Mouse (Mus musculus): ENCODE measurements at regions not wholly inside any gene's neighbourhood (a gene's known extent, or its start where the extent isn't known, plus 50 kb on each side); places are given as distances from the start of the nearest gene placed in this dataset.

- DNase-seq (ENCODE audit: inconsistent ontology term), result no peak
These were observed 160.1 kb upstream of the Cttnbp2 start for GRCm38 (mm10) chr6:18674584-18675250.

- no peak for DNase-seq (ENCODE audit: inconsistent ontology term)
These were observed 162.5 kb upstream of the Cttnbp2 start for GRCm38 (mm10) chr6:18677131-18677530.

- DNase-seq (ENCODE audit: inconsistent ontology term), result no peak
These were observed 166.1 kb upstream of the Cttnbp2 start for GRCm38 (mm10) chr6:18680712-18681111.

GRCm38 (mm10) chr6:18682043-18682442 lies 166.3 kb upstream of the Lsm8 start:
- peak; percentile 50 for DNase-seq (ENCODE audit: inconsistent ontology term)

- DNase-seq (ENCODE audit: inconsistent ontology term), result peak; percentile 53
These were observed 159.6 kb upstream of the Lsm8 start for GRCm38 (mm10) chr6:18688652-18689348.

GRCm38 (mm10) chr6:18697536-18697935 lies 150.8 kb upstream of the Lsm8 start:
- DNase-seq (ENCODE audit: inconsistent ontology term), result no peak

- peak; percentile 77 for DNase-seq (ENCODE audit: inconsistent ontology term)
These were observed 149.2 kb upstream of the Lsm8 start for GRCm38 (mm10) chr6:18698989-18699728.

GRCm38 (mm10) chr6:18699729-18700386 lies 148.5 kb upstream of the Lsm8 start:
- DNase-seq (ENCODE audit: inconsistent ontology term), result no peak

- DNase-seq (ENCODE audit: inconsistent ontology term), result no peak
These were observed 137.6 kb upstream of the Lsm8 start for GRCm38 (mm10) chr6:18710763-18711162.

GRCm38 (mm10) chr6:18748859-18749258 lies 99.5 kb upstream of the Lsm8 start:
- no peak for DNase-seq (ENCODE audit: inconsistent ontology term)

GRCm38 (mm10) chr6:18764536-18764935 lies 83.8 kb upstream of the Lsm8 start:
- no peak for DNase-seq (ENCODE audit: inconsistent ontology term)

- DNase-seq (ENCODE audit: inconsistent ontology term), result no peak
These were observed 53.0 kb upstream of the Lsm8 start for GRCm38 (mm10) chr6:18795390-18795789.

- DNase-seq (ENCODE audit: inconsistent ontology term), result no peak
These were observed 52.5 kb upstream of the Lsm8 start for GRCm38 (mm10) chr6:18795847-18796246.

GRCm38 (mm10) chr6:18796540-18796939 lies 51.8 kb upstream of the Lsm8 start:
- no peak for DNase-seq (ENCODE audit: inconsistent ontology term)

All from Muller cell, postnatal 12 days (primary cell).